Mouse (Mus musculus) C2C12 (cell line): ENCODE results near the gene Frmd4a. TPM values are rescaled to one million over a fixed set of nuclear protein-coding genes. Genes with fewer than 3 reads are reported as not detected.
A peak's percentile ranks its signal among the peaks of the same experiment; 100 is the strongest.

Experiments used
- H3K27me3 ChIP-seq: one replicate; pipeline ENCODE4 v1.6.1; 2011; ENCODE audit not compliant: control insufficient read depth, insufficient read depth, insufficient read length
- H3K36me3 ChIP-seq: one replicate; pipeline ENCODE4 v1.6.1; 2011; ENCODE audit not compliant: control insufficient read depth, insufficient read depth
- H3K4me3 ChIP-seq: one replicate; pipeline ENCODE4 v1.5.1; 2011; ENCODE audit warnings: mild to moderate bottlenecking, control low read depth; ENCODE audit not compliant: poor library complexity, insufficient read depth, severe bottlenecking
- H3K79me2 ChIP-seq: one replicate; pipeline ENCODE4 v1.6.1; 2011; ENCODE audit not compliant: control insufficient read depth, insufficient read depth
- H3K79me3 ChIP-seq: one replicate; pipeline ENCODE4 v1.6.1; 2011; ENCODE audit warnings: low read depth, control low read depth
- H3ac ChIP-seq: one replicate; pipeline ENCODE3; 2011; ENCODE audit warnings: low read depth; ENCODE audit not compliant: control insufficient read depth, insufficient read length
- CEBPB ChIP-seq: IDR thresholded peaks from one replicate; pipeline ENCODE4 v1.6.1; 2011; ENCODE audit warnings: low read depth, mild to moderate bottlenecking, control low read depth, moderate library complexity
- CTCF ChIP-seq: IDR thresholded peaks from one replicate; pipeline ENCODE4 v1.5.1; 2011; ENCODE audit not compliant: control insufficient read depth, insufficient read depth, insufficient read length
- FOSL1 ChIP-seq: IDR thresholded peaks from one replicate; pipeline ENCODE4 v1.8.0; 2011; ENCODE audit warnings: mild to moderate bottlenecking, low read length; ENCODE audit not compliant: poor library complexity, insufficient read depth, severe bottlenecking
- MAX ChIP-seq: IDR thresholded peaks from one replicate; pipeline ENCODE4 v1.6.1; 2011; ENCODE audit warnings: mild to moderate bottlenecking, control low read depth
- MYOD1 ChIP-seq: IDR thresholded peaks from one replicate; pipeline ENCODE4 v1.6.1; 2011; ENCODE audit warnings: low read depth; ENCODE audit not compliant: control insufficient read depth, insufficient read length
- MYOG ChIP-seq: IDR thresholded peaks from one replicate; pipeline ENCODE4 v1.6.1; 2011; ENCODE audit not compliant: control insufficient read depth, insufficient read length; ENCODE audit errors: extremely low read depth
- USF1 ChIP-seq: IDR thresholded peaks from one replicate; pipeline ENCODE4 v1.6.1; 2011; ENCODE audit warnings: low read depth, mild to moderate bottlenecking, control low read depth, moderate library complexity
- polyA plus RNA-seq: library from polyadenylated mRNA; unstranded; fragments of >200 nt; fragmentation: generic; extraction: Trizol; gene quantifications from one replicate; pipeline ENCODE4 v1.2.1, GENCODE M21; 2012; ENCODE audit warnings: missing spikeins

Gene Frmd4a
- polyA plus RNA-seq, 1 experiment: 32.7 TPM

- Histone ChIP-seq H3ac (no peak overlapping the region), H3K27me3 (no peaks in the 10 kb centered on the region), H3K4me3 (no peak overlapping the region), H3K36me3 (peaks cover 30% of the 10 kb centered on the region), H3K79me3 (peaks cover 18% of the 10 kb centered on the region), H3K79me2 (peaks cover 76% of the 10 kb centered on the region)
- TF ChIP-seq MAX: no peak
- no peak for TF ChIP-seq FOSL1
- no peak for TF ChIP-seq USF1
- TF ChIP-seq MYOG: no peak
- TF ChIP-seq MYOD1: no peak
- no peak for TF ChIP-seq CEBPB
- no peak for TF ChIP-seq CTCF
These were observed 424.3 kb downstream of the Frmd4a start for GRCm38 (mm10) chr2:4441840-4442239.

DNA sequence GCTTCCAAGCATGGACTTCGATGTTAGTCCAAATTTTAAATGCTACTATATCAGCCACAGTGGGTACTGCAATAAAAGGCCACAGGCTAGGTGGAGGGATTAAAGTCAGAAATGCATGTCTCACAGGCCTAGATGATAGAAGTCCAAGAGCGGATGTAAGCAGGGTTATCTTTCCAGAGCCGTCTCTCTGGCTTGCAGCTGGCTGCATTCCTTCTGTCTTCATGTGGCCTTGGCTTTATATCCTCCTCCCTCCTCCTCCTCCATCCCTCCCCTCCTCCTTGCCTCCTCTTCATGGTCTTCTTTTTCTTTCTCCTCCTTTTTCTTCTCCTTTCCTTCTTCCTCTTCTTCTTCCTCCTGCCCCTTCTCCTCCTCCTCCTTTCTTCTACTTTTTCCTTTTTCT is 427.2 kb downstream of the Frmd4a start:
- Histone ChIP-seq H3K79me3 (peaks cover 42% of the 10 kb centered on the region), H3K36me3 (peaks cover 18% of the 10 kb centered on the region), H3K27me3 (no peaks in the 10 kb centered on the region), H3ac (no peak overlapping the region), H3K79me2 (peaks cover 82% of the 10 kb centered on the region), H3K4me3 (no peak overlapping the region)
- TF ChIP-seq CEBPB (no peak), MYOD1 (peak; percentile 35), USF1 (no peak), MAX (no peak), MYOG (no peak), FOSL1 (no peak), CTCF (no peak)

GRCm38 (mm10) chr2:4445629-4446400 is 428.3 kb downstream of the Frmd4a start:
- Histone ChIP-seq H3K27me3 (no peaks in the 10 kb centered on the region), H3ac (peak overlapping the region; percentile 33), H3K36me3 (peaks cover 24% of the 10 kb centered on the region), H3K4me3 (no peak overlapping the region), H3K79me3 (peaks cover 50% of the 10 kb centered on the region), H3K79me2 (peaks cover 82% of the 10 kb centered on the region)
- TF ChIP-seq FOSL1: peak; percentile 95
- TF ChIP-seq MAX: peak; percentile 69
- no peak for TF ChIP-seq USF1
- TF ChIP-seq CEBPB: no peak
- no peak for TF ChIP-seq MYOG
- peak; percentile 76 for TF ChIP-seq MYOD1
- TF ChIP-seq CTCF: no peak

DNA sequence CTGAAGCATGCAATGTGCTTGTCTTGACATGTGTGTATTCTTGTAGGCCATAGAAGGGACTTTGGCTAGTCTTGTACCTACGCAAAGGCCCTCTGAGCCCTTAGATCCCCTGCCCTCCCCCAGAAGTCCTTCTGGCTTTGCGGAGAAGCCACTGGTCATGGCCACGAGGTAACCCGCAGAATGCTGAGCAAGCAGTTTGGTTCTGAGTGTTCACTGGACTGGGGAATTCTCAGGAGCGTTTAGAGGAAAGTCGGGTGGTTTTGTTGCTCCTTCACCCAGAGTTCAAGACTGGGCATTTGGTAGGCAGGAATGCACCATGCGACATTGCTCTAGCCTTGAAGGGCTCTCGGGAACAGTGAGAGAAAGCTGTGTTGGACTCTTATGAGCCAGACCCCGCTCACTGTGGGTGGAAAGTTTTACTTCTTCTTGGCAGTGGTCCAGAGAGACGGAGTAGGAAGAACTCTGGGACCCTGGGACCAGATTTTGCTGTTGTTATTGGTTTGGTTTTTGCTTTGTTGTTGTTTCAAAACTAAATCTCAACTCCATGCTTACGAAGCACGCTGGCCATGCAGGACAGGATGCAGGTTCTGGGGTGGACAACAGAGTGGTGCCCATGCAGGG is 432.5 kb downstream of the Frmd4a start:
- Histone ChIP-seq H3K79me3 (peaks cover 70% of the 10 kb centered on the region), H3ac (no peak overlapping the region), H3K79me2 (peaks cover 87% of the 10 kb centered on the region), H3K4me3 (no peak overlapping the region), H3K27me3 (no peaks in the 10 kb centered on the region), H3K36me3 (peaks cover 36% of the 10 kb centered on the region)
- TF ChIP-seq MYOD1 (no peak), CEBPB (no peak), MYOG (no peak), CTCF (no peak), MAX (no peak), FOSL1 (no peak), USF1 (no peak)

GRCm38 (mm10) chr2:4452590-4453400 is 435.3 kb downstream of the Frmd4a start:
- Histone ChIP-seq H3K79me2 (peaks cover 98% of the 10 kb centered on the region), H3ac (no peak overlapping the region), H3K27me3 (no peaks in the 10 kb centered on the region), H3K4me3 (no peak overlapping the region), H3K79me3 (peaks cover 73% of the 10 kb centered on the region), H3K36me3 (peaks cover 40% of the 10 kb centered on the region)
- TF ChIP-seq CEBPB: no peak
- no peak for TF ChIP-seq USF1
- no peak for TF ChIP-seq FOSL1
- TF ChIP-seq MYOD1: no peak
- TF ChIP-seq MYOG: no peak
